Mouse (Mus musculus): Measurements from ENCODE around the gene Cldn34c4.

Gene Cldn34c4

GRCm38 (mm10) chrX:127736454-127736853 is at the start of gene Cldn34c4:
Gene Cldn34c4, minus strand, starts transcription at chrX:127736554.
- no peak for DNase-seq

GRCm38 (mm10) chrX:127747062-127747461 is 10.7 kb upstream of the Cldn34c4 start:
- no peak for DNase-seq

All from cerebellum, adult 11-12 months (tissue).